Mouse (Mus musculus): ENCODE data around the gene Tas2r105. TPM values are rescaled to one million over a fixed set of nuclear protein-coding genes. Genes with fewer than 3 reads are reported as not detected.

Gene Tas2r105
- polyA plus RNA-seq (2017; shearing (Covaris generic)) = not detected

DNA sequence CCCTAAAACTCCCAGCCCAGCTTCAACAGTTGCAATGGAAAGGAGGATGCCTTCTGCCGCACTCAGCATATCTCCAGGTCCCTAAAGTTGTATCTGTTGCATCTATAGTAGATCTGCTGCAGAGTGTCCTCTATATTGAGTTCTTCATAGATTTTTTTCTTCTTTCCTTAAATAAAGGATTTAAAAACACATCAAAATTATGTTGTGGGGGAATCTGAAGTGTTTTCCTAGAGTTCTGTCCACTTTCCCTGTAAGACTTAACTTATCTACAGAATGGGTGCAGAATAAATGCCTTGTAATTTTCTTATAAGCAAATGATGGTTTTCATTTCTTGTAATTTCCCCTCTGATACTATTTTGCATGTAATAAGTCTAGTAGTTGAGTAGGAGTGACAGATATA is at the start of gene Tas2r105:
Tas2r105 (minus strand) TSS at position 101 of the 400 bp plus-strand sequence.

DNA sequence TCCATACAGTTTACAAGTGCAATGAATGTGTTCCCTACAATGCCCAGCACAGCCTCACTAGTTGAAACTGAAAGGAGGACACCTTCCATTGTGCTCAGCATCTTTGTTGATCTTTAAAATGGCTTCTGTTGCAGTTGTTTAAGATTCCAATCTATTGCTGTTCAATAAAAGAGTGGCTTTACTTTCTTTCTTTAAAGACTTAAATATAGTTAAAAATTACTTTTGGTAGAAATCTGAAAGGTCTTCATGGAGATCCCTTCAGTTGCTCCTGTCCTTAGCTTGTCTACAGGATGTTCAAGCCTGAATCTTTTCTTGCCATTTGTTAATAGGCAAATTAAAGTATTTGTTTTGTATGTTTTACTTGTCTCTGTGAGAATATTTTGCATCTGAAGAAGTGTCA is 2.7 kb upstream of the Tas2r105 start, which contains the start of gene Tas2r114:
Tas2r114 (minus strand) TSS at position 101 of the 400 bp plus-strand sequence.

DNA sequence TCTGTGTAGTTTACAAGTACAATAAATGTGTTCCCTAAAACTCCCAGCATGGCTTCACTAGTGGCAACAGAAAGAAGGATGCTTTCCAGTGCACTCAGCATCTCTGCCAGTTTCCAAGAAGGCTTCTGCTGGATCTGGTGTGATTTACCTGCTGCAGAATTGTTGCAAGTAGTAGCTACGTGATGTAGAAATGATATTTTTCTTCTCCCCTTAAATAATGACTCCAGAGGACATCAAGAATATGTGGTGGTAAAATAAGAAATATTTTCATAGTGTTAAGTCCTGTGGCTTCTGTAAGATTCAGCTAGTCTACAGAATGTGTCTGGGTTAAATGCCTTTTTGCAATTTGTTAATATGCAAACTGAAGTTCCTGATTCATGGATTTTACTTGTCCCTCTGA is 1.7 kb downstream of the Tas2r105 start, which contains the start of gene Tas2r104:
Tas2r104 (minus strand) TSS at position 101 of the 400 bp plus-strand sequence.

DNA sequence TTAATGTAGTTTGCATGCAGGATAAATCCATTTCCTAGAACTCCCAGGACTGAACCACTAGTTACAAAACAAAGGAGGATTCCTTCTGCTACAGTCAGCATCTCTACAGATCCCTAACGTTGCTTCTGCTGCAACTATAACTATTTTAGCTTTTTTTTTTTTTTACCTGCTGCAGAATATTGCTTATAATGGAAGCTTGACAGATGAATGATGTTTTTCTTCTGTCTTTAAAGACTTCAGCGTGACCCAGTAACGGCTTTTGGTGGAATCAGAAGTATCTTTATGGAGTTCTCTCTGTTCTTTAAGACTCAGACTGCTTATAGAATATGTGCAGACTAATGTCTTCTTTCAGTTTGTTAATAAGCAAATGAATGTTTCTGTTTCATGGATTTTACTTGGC is 8.5 kb downstream of the Tas2r105 start, which contains the start of gene Tas2r106:
Tas2r106 (minus strand) TSS at position 101 of the 400 bp plus-strand sequence.

DNA sequence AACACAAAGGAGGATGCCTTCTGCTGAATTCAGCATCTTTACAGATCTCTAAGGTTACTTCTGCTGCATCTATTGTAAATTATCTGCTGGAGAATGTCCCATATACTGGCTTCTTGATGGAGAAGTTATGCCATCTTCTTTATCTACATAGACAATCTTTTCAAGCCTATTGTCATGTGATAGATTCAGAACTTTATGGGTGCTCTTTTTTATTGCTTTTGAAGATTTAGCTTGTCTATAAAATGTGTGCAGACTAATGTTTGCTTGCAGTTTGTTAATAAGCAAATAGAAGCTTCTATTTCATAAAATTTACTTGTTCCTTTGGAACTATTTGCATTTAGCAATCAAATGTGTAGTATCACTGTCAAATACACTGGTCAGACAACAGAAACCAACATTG is 27.2 kb downstream of the Tas2r105 start, which contains the start of gene Tas2r107:
Tas2r107 (minus strand) TSS at position 101 of the 400 bp plus-strand sequence.

Other genes starting within 250 kb of the Tas2r105 start
- gene 5430401F13Rik, start 201.1 kb downstream of the Tas2r105 start, polyA plus RNA-seq (2017; shearing (Covaris generic)) = not detected
- 0.30 TPM for gene Gm6619, start 201.1 kb downstream of the Tas2r105 start, polyA plus RNA-seq (2017; shearing (Covaris generic))
- gene Tas2r130, start 56.6 kb downstream of the Tas2r105 start, polyA plus RNA-seq (2017; shearing (Covaris generic)) = not detected
- gene Tas2r107, start 27.3 kb downstream of the Tas2r105 start, polyA plus RNA-seq (2017; shearing (Covaris generic)) = not detected
- gene Tas2r106, start 8.6 kb downstream of the Tas2r105 start, polyA plus RNA-seq (2017; shearing (Covaris generic)) = 0.19 TPM
- not detected for gene Tas2r104, start 1.8 kb downstream of the Tas2r105 start, polyA plus RNA-seq (2017; shearing (Covaris generic))
- not detected for gene Tas2r114, start 2.6 kb upstream of the Tas2r105 start, polyA plus RNA-seq (2017; shearing (Covaris generic))